Mouse (Mus musculus): ENCODE data around the gene Sdad1.

- no peak for TF ChIP-seq POLR2A (IDR thresholded peaks at IDR 0.05; ENCODE audit: borderline replicate concordance, extremely low read depth, low read depth, low read length)
- no peak for TF ChIP-seq CTCF (IDR thresholded peaks at IDR 0.05; ENCODE audit: insufficient read depth, low read length)
These were observed 48.6 kb upstream of the Sdad1 start for GRCm38 (mm10) chr5:92358767-92359455.

Measured in lung, adult 2 months (tissue).